Mouse (Mus musculus): ENCODE data around the gene Atp6v0d1.

The Atp6v0d1 gene

DNA sequence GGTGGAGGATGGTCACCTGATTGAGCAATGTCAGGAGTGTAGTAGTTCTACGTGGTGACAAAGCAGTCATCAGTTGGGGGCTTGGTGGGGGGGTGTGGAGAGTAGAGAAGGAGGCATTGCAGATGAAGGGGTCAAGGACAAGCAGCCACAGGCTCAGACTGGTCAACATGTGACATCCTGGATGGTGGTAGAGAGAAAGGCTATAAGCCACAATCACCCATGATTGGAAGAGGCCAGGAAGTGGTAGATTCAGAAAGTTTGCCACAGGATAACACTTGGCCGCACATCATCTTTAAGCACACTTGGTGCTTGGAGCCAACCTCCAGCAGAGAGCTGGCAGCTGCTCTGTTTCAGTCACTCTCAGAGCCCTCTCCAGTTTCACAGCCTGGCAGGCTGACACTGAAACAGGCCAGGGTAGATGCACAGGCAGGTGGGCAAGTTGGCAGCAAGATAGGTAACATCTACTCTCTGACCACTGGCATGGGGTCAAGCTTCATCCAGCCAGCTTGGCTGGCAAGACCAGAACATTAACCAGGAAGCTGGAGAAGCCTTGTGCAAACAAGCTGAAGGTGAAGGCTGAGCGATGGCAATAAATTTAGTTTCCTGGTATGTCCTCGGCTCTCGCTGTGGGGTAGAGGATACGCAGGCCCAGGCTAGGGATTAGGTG, 28.7 kb downstream of the Atp6v0d1 start:
- DNase-seq (ENCODE audit: low spot score in 2 of 2), result no peak

DNA sequence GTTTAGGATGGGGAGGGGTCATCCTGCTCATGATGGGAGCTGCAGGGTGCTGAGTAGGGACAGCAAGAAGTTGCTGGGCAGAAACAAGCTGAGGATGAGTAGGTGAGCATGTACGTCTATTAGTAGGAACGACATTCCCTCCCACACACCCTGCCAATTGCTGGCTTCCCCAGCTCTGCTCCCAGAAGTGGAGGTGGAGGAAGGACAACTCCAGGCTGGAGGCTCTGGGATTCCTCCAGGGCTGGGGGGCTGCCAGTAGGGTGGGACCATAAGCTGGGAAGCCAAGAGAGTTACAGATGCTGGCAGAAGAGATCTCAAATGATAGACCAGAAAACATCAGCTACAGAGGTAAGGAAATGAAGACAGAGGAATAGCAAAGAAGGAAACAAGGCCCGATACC, 29.3 kb downstream of the Atp6v0d1 start:
- no peak for DNase-seq (ENCODE audit: low spot score in 2 of 2)

GRCm38 (mm10) chr8:105533892-105534329, 31.9 kb downstream of the Atp6v0d1 start:
- DNase-seq (ENCODE audit: low spot score in 2 of 2), result peak; percentile 78 to 89

DNA sequence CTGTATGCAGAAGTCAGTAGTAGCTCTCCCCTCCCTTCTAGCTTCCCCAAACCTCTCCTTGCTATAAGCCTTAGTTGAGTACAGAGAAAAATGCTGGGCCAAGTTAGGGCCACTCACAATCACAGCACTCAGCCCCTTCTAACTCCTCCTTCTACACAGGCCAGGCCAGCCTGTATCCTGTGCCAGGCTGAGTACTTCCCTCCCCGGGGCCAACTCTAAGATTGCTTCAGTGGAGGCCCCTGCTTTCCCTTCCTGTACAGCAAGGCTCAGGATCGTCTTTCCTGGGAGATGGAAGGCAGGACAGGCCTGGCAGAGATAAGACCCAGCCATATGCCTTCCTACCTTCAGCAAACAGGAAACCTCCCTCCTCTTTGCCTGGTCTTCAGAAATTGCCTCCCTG, 32.4 kb downstream of the Atp6v0d1 start:
- no peak for DNase-seq (ENCODE audit: low spot score in 2 of 2)

DNA sequence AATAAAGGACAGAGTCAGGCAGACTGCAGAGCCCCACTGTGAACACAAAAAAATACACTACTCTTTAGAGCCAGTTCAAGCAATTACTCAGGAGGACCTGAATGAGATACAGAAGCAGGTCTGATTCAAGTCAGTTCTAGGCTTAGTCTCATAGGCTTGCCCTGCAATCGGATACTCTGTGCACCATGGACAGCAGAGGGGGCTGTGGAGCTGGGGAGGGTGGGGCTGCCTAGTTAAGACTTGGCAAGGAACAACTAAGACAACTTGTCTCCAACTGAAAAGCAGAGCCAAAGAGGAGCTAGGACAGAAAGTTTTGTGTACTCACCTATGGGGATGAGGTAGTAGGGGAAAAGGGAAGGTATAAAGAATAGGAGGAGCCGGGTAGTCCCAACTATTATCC, 34.1 kb downstream of the Atp6v0d1 start:
- peak; percentile 62 to 81 for DNase-seq (ENCODE audit: low spot score in 2 of 2)

DNA sequence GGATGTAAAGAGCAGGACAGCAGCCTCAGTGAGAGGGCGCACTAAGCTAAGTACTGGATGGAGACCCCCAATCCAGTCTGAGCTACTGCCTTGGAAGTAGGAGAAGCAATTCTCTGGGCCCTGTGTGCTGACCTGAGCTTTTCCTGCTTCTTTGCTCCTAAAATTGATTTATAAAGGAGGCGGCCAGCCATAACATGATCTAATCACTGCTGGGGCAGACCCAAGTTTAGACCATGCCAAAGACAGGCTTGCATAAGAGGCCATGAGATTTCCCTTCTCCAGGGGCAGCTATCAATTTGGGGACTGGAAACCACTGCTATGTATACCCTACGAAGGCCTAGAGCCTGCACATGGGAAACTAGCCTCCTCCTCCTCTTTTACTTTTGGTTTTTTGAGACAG, 36.6 kb downstream of the Atp6v0d1 start:
- DNase-seq (ENCODE audit: low spot score in 2 of 2), result no peak

DNA sequence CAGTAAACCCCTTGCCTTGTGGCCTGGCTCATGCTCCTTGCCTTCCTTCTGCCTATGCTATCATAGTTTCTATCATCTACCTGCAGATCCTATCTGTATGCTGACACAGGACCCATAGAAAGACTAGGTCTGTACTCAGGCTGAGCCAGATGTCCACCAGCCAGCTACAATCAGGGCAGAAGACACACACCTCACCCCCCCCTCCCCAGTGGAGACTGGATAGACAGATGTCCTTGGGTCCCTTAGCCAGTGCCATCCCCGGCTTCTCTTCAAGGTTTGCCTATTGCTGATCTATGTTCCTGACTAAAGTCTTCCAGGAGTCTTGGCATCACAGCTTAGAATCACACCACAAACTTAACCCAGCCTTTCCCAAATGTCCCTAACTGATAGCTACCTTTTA, 37.6 kb downstream of the Atp6v0d1 start:
- DNase-seq (ENCODE audit: low spot score in 2 of 2), result no peak

- DNase-seq (ENCODE audit: low spot score in 2 of 2), result no peak
Observed at GRCm38 (mm10) chr8:105527110-105527509, 38.7 kb downstream of the Atp6v0d1 start.

DNA sequence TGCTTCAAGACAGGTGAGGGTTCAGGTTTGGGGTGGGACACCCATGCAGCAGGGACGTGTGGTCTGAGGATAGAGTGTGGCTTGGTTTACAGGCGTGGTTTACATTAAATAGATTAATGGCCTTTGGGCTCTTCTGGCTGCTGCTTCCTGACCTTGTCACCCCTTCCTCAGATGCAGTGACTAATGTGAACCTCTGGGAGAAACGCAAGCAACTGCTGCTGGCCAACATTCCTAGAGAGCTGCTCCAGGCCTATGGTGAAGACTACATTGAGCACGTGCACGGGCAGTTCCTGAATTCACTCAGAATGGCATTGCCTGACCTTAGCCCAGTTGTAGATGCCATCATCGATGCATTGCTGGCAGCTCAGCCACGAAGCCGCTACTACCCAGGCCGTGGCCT, 43.0 kb downstream of the Atp6v0d1 start:
- DNase-seq (ENCODE audit: low spot score in 2 of 2), result no peak

DNA sequence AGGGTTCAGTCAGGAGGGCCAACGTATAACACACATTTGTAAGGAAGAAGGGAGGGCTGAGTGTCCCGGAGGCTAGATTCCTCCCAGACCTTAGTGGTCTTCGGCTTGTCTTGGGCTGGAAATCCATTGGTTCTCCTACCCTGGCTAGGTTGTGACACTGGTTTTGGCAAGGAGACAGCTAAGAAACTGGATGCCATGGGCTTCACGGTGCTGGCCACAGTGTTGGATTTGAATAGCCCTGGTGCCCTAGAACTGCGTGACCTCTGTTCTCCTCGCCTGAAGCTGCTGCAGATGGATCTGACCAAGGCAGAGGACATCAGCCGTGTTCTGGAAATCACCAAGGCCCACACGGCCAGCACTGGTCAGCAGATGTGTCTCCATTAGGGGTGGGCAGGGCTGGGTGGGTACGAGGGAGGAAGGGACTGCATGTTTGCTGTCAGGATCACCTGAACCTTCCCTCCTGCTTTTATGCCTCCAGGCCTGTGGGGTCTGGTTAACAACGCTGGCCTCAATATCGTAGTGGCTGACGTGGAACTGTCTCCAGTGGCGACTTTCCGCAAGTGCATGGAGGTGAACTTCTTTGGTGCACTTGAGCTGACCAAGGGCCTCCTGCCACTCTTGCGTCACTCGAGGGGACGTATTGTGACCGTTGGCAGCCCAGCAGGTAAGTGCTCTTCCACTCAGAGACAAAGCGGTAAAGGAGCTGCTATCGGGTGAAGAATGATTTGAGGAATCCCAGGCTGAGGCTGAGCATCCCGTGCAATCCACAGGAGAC, 43.7 kb downstream of the Atp6v0d1 start:
- no peak for DNase-seq (ENCODE audit: low spot score in 2 of 2)

DNA sequence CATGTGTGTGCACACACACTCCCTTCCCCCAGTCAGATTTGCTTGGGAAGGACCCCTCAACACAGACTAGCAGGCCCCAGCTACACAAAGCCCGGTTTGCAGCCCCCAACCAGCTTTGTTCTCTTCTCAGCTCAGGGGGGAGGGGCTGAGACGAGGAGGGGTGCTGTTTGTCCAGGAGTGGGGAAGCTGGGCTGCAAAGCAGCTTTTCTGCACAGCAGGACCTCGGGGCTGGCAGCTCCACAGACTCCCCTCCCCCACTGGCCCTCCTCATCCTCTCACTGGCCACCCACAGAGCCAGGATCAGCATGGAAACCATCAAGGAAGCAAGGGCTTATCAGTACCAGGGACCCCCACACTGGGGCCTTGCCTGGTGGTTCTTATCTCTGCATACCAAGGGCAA, 44.8 kb downstream of the Atp6v0d1 start:
- DNase-seq (ENCODE audit: low spot score in 2 of 2), result no peak

DNA sequence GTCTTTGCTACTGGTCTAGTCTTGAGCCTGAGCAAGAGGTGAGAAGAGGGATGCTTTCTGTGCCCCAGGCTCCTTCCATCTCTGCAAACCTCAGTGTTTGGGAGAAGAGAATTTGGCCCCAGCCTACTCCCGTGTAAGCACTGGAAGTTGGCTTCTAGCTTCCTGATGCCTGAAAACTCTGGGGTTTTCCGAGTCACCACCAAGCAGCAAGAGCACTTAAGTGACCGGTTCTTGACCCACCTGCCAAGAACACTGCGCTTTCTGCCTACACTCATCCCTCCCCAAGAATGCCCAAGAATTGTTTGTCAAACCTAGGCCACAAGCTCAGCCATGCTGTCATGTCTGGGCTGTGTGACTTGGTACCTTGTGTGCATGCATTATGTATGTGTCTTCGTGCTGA, 45.3 kb downstream of the Atp6v0d1 start:
- DNase-seq (ENCODE audit: low spot score in 2 of 2), result no peak

DNA sequence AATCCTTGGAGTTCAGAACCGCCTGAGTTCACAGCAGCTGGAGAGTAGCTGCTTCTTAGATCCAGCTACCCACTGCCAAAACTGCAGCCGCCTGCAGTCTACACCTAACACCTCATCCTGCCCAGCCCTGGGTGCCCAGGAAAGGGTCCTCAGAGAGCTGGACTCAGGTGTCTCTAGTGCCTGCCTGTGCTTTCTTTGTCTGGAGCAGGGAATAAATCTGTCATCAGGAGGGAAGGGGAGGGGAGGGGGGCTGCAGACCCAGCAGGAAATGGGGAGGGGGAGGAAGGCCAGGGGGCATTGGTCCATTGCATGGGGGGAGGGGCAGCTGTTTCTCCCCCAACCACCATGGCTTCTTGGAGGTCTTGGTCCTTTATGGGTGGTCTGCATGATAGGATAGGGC, 46.3 kb downstream of the Atp6v0d1 start:
- DNase-seq (ENCODE audit: low spot score in 2 of 2), result no peak

DNA sequence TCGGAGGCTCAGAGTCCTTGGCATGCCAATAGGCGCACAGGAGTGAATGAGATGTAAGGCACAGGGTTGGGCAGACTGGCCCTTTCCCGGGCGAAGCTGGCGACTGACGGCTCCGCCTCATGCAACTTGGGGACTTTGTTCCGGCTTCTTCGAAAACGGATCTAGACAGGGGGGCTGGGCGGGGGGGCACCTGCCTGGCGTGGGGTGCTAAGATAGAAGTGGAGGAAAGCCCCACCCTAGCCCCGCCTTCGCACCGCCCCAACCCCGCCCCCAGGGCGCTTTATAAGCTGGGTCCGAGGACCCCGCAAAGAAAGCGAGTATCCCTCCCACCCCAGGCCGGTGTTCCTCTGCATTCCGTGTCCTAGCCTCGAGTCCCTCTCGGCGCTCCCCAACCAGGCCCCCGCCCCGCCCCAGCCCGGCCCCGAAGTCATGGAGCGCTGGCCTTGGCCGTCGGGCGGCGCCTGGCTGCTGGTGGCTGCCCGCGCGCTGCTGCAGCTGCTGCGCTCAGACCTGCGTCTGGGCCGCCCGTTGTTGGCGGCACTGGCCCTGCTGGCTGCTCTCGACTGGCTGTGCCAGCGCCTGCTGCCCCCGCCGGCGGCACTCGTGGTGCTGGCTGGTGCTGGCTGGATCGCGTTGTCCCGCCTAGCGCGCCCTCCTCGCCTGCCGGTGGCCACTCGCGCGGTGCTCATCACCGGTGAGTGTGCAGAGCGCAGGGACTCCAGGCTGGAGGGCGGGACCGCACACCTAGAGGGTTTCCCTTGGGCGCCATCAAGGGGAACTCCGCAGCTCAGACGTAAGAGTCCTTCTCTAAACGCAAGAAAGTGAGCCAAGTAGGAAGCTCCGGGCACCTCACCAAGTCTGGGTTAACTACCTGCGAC, 47.2 kb downstream of the Atp6v0d1 start, which contains the start of gene Hsd11b2:
Hsd11b2 (plus strand) TSS at position 320 of the 878 bp plus-strand sequence.
- DNase-seq (ENCODE audit: low spot score in 2 of 2), result peak; percentile 54 to 64

DNA sequence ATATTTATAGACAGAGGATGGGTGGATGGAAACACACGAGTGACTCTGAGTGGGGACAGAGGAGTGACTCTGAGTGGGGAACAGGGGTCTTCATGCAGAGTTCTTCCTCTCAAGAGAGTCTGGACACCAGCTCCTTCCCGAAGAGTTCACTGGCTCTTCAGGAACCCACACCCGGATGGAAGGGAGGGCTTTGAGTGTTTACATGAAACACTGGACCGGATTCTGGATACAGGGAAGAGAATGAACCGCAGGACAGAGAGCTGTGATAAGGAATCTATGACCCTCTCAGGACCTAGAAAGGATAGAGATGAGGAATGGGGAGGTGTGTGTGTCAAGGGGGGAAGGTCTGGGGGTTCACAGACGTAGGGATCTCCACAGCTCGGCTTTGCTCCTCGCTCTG, 48.5 kb downstream of the Atp6v0d1 start:
- no peak for DNase-seq (ENCODE audit: low spot score in 2 of 2)

GRCm38 (mm10) chr8:105516018-105516645, 49.7 kb downstream of the Atp6v0d1 start:
- peak; percentile 63 to 80 for DNase-seq (ENCODE audit: low spot score in 2 of 2)

DNA sequence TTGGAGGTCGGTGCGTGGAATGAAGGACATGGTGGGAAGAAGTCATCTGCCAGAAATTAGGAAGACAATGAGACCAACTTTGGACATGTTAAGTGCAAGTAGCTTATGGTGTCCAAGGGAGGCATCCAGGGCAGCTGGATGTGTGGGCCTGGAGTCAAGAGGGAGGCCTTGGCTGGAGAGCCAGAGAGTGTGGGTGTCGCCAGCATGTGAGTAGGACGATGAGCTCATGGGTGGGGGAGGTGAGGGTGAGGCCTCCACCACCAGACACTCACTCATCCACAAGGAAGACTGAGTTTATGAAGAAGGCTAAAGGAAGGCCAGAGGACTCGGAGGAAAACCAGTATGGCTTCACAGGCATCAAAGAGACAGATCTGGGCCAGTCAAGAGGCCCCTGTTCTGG, 51.2 kb downstream of the Atp6v0d1 start:
- DNase-seq (ENCODE audit: low spot score in 2 of 2), result no peak

- no peak for DNase-seq (ENCODE audit: low spot score in 2 of 2)
Observed at GRCm38 (mm10) chr8:105514194-105514593, 51.7 kb downstream of the Atp6v0d1 start.

DNA sequence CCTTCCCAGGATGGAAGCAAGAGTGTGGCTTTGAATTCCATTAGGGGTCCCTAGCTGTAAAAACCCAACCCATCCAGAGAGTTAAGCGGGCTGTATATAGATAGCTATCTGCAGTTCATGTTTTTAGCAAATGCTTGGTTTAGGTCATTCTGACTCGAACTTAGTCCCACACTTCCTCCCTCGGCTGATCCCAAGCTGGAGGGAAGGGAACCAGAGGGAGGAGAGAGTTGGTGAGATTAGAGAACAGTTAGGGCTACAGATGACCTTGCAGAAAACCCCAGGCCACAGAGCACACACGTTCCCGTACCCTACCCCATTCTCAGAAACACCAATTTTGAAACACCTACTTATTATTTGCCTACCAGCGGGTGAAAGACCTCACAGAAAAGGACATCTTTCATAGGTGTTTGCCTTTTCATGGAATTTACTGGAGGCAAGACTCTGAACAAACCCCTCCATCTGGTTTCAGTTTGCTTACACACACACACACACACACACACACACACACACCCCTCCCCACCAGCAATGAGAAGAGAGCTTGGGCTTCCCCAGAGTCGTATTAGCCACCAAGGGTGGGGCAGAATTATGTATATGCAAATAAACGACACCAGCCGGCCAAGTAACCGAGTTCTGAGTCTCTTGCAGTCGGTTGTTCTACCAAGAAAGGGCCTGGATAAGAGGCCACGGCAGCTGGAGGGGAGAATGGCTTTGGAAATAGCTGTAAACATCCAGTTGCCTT, 55.7 kb downstream of the Atp6v0d1 start:
- DNase-seq (ENCODE audit: low spot score in 2 of 2), result no peak

- no peak for DNase-seq (ENCODE audit: low spot score in 2 of 2)
Observed at GRCm38 (mm10) chr8:105508758-105509157, 57.1 kb downstream of the Atp6v0d1 start.

- DNase-seq (ENCODE audit: low spot score in 2 of 2), result no peak
Observed at GRCm38 (mm10) chr8:105506977-105507376, 58.9 kb downstream of the Atp6v0d1 start.

All from spleen, postnatal 10 days (tissue).